Comparison of ENCODE assay signal across 14 mouse cellular contexts in genomic region chr9:107620954-107621353, GRCm38 (mm10). TPM values are rescaled to one million over a fixed set of nuclear protein-coding genes. Genes with fewer than 3 reads are reported as not detected.
DNase-seq lines count a peak whose midpoint lies in the region; ATAC-seq and TF ChIP-seq lines count a peak whose summit lies in the region.
"Had no signal": no experiment of that assay in that cellular context is flagged by ENCODE, and none has a peak within 500 bp of the region (broad histone marks: within the 10 kb centered on the region; RNA-seq: fewer than 3 reads in every experiment).

No protein-coding gene starts in this region.

- intact Hi-C loops in heart, postnatal 14 days (cut with DNase I) = no loop called here

- H3K27me3 ChIP-seq in heart, embryonic 13.5 days (replicated peaks) = no peaks in the 10 kb centered on the region
- no peaks in the 10 kb centered on the region for H3K27me3 ChIP-seq in small intestine, adult 2 months (ENCODE audit: control insufficient read depth, insufficient read depth, low read length)
- H3K27me3 ChIP-seq in midbrain, embryonic 16.5 days (ENCODE audit: control insufficient read depth, insufficient read depth, low read depth, low read length) = no peaks in the 10 kb centered on the region
- H3K27me3 ChIP-seq: CH12.LX; hindbrain, embryonic 15.5 days had no signal

- H3K4me2 ChIP-seq in heart, embryonic 13.5 days = no peak overlapping the region
- H3K4me2 ChIP-seq in midbrain, embryonic 16.5 days (ENCODE audit: low read length) = no peak overlapping the region
- H3K4me2 ChIP-seq: hindbrain, embryonic 15.5 days had no signal

- no peak for DNase-seq in heart, postnatal 14 days
- DNase-seq in kidney, postnatal 10 days = peak; percentile 58
- no peak for DNase-seq in kidney, adult 11 months
- peak; percentile 73 for DNase-seq in brain, adult 2 months (ENCODE audit: low read depth, low spot score)
- DNase-seq: adrenal gland, adult 8-10 months; layer of hippocampus, adult 9-11 months; thymus, postnatal 4 days had no signal

- ATAC-seq in heart, embryonic 13.5 days (ENCODE audit: extremely low read depth, insufficient number of reproducible peaks, low FRiP score, low TSS enrichment) = no peak
- no peak for ATAC-seq in midbrain, embryonic 16.5 days

- H3K27ac ChIP-seq in heart, embryonic 13.5 days (replicated peaks) = peak overlapping the region; percentile 95
- peak overlapping the region; percentile 36 for H3K27ac ChIP-seq in small intestine, adult 2 months (ENCODE audit: insufficient read depth, low read depth, low read length)
- H3K27ac ChIP-seq in midbrain, embryonic 16.5 days (ENCODE audit: low read length) = no peak overlapping the region
- H3K27ac ChIP-seq: hindbrain, embryonic 15.5 days; liver, embryonic 14.5 days had no signal

- H3K36me3 ChIP-seq in heart, embryonic 13.5 days = peaks cover 89% of the 10 kb centered on the region
- H3K36me3 ChIP-seq in small intestine, adult 2 months (ENCODE audit: control insufficient read depth, insufficient read depth, low read length) = peaks cover 41% of the 10 kb centered on the region
- peaks cover 29% of the 10 kb centered on the region for H3K36me3 ChIP-seq in midbrain, embryonic 16.5 days (ENCODE audit: control insufficient read depth, insufficient read depth, low read length)

- no peak for TF ChIP-seq CTCF in small intestine, adult 2 months (IDR thresholded peaks at IDR 0.05; ENCODE audit: extremely low read depth, insufficient read length, insufficient replicate concordance, low read depth, low read length)

- H3K4me1 ChIP-seq in heart, embryonic 13.5 days = peaks cover 78% of the 10 kb centered on the region
- H3K4me1 ChIP-seq in small intestine, adult 2 months (ENCODE audit: control insufficient read depth, insufficient read depth, insufficient read length, low read length) = peaks cover 41% of the 10 kb centered on the region
- peaks cover 6% of the 10 kb centered on the region; the same call in 1 of the 2 replicates for H3K4me1 ChIP-seq in midbrain, embryonic 16.5 days (ENCODE audit: control insufficient read depth, insufficient read depth, low read length)

- peak overlapping the region; percentile 50; the same call in 1 of the 2 replicates for H3K9ac ChIP-seq in heart, embryonic 13.5 days
- H3K9ac ChIP-seq in midbrain, embryonic 16.5 days (ENCODE audit: low read depth, low read length) = no peak overlapping the region
- H3K9ac ChIP-seq: hindbrain, embryonic 15.5 days; liver, embryonic 14.5 days had no signal

- H3K9me3 ChIP-seq in heart, embryonic 13.5 days = no peaks in the 10 kb centered on the region
- no peaks in the 10 kb centered on the region for H3K9me3 ChIP-seq in midbrain, embryonic 16.5 days (replicated peaks; ENCODE audit: control insufficient read depth, low read length, poor library complexity, severe bottlenecking)
- H3K9me3 ChIP-seq: hindbrain, embryonic 15.5 days had no signal

- no peak for TF ChIP-seq POLR2A in small intestine, adult 2 months (IDR thresholded peaks at IDR 0.05; ENCODE audit: low read depth, low read length)

- no peak overlapping the region for H3K4me3 ChIP-seq in heart, embryonic 13.5 days
- no peak overlapping the region for H3K4me3 ChIP-seq in small intestine, adult 2 months (ENCODE audit: low read depth, low read length)
- H3K4me3 ChIP-seq in midbrain, embryonic 16.5 days (ENCODE audit: low read depth, low read length) = no peak overlapping the region
- H3K4me3 ChIP-seq: erythroblast, embryonic 14.5 days; hindbrain, embryonic 15.5 days had no signal

RNA-seq across cellular contexts. Expression of gene Sema3b, which starts 11.9 kb away (rescaled TPM):
- polyA plus RNA-seq in heart, embryonic 13.5 days (2015; fragmentation: Nextera tagmentation; extraction: Ambion mirVana) = 9.9 and 11.8 TPM in 2 replicates
- 10 to 100 TPM; 11.3 to 12.1 TPM for total RNA-seq in heart, postnatal 14 days (2021)
- 33.5 and 55.4 TPM in 2 replicates for polyA plus RNA-seq in small intestine, adult 2 months (2012; rRNA removed)
- 3.7 and 3.9 TPM in 2 replicates for polyA plus RNA-seq in midbrain, embryonic 16.5 days (2015; fragmentation: Nextera tagmentation; extraction: Ambion mirVana)
- polyA plus RNA-seq: erythroblast, embryonic 14.5 days had no signal

RNA-seq across cellular contexts. Expression of gene Gnai2, which starts 14.2 kb away (rescaled TPM):
- 387 and 392 TPM in 2 replicates for polyA plus RNA-seq in heart, embryonic 13.5 days (2015; fragmentation: Nextera tagmentation; extraction: Ambion mirVana)
- 100 to 1,000 TPM; 318 to 327 TPM for total RNA-seq in heart, postnatal 14 days (2021)
- 264 and 501 TPM in 2 replicates for polyA plus RNA-seq in small intestine, adult 2 months (2012; rRNA removed)
- 278 and 281 TPM in 2 replicates for polyA plus RNA-seq in midbrain, embryonic 16.5 days (2015; fragmentation: Nextera tagmentation; extraction: Ambion mirVana)

RNA-seq across cellular contexts. Expression of gene Ifrd2, which starts 33.5 kb away (rescaled TPM):
- polyA plus RNA-seq in heart, embryonic 13.5 days (2015; fragmentation: Nextera tagmentation; extraction: Ambion mirVana) = 35.7 and 41.3 TPM in 2 replicates
- total RNA-seq in heart, postnatal 14 days (2021) = 10 to 100 TPM; 36.7 to 47.1 TPM
- 33.2 and 55.4 TPM in 2 replicates for polyA plus RNA-seq in small intestine, adult 2 months (2012; rRNA removed)
- 14.6 and 15.4 TPM in 2 replicates for polyA plus RNA-seq in midbrain, embryonic 16.5 days (2015; fragmentation: Nextera tagmentation; extraction: Ambion mirVana)

RNA-seq across cellular contexts. Expression of gene Hyal3, which starts 40.3 kb away (rescaled TPM):
- 0.48 and 0.68 TPM in 2 replicates for polyA plus RNA-seq in heart, embryonic 13.5 days (2015; fragmentation: Nextera tagmentation; extraction: Ambion mirVana)
- total RNA-seq in heart, postnatal 14 days (2021) = under 1 TPM; 0.31 to 0.49 TPM
- 0.52 and 0.89 TPM in 2 replicates for polyA plus RNA-seq in small intestine, adult 2 months (2012; rRNA removed)
- 2.0 and 2.4 TPM in 2 replicates for polyA plus RNA-seq in midbrain, embryonic 16.5 days (2015; fragmentation: Nextera tagmentation; extraction: Ambion mirVana)
- polyA plus RNA-seq: erythroblast, embryonic 14.5 days had no signal

RNA-seq across cellular contexts. Expression of gene Naa80, which starts 42.3 kb away (rescaled TPM):
- 13.9 and 14.6 TPM in 2 replicates for polyA plus RNA-seq in heart, embryonic 13.5 days (2015; fragmentation: Nextera tagmentation; extraction: Ambion mirVana)
- total RNA-seq in heart, postnatal 14 days (2021) = 10 to 100 TPM; 15.5 to 16.6 TPM
- polyA plus RNA-seq in small intestine, adult 2 months (2012; rRNA removed) = 26.3 and 46.3 TPM in 2 replicates
- polyA plus RNA-seq in midbrain, embryonic 16.5 days (2015; fragmentation: Nextera tagmentation; extraction: Ambion mirVana) = 14.9 and 18.6 TPM in 2 replicates

Comparison
In these comparisons a context has a peak if more than half of its experiments do, and no peak if none do; other contexts are left out.
1. DNase-seq: peak in kidney, postnatal 10 days (single experiment) and brain, adult 2 months (single experiment); none in heart, postnatal 14 days (0 of 2) and kidney, adult 11 months (single experiment).